Mouse (Mus musculus): Measurements from ENCODE around the gene Itprid2.

Itprid2 gene

DNA sequence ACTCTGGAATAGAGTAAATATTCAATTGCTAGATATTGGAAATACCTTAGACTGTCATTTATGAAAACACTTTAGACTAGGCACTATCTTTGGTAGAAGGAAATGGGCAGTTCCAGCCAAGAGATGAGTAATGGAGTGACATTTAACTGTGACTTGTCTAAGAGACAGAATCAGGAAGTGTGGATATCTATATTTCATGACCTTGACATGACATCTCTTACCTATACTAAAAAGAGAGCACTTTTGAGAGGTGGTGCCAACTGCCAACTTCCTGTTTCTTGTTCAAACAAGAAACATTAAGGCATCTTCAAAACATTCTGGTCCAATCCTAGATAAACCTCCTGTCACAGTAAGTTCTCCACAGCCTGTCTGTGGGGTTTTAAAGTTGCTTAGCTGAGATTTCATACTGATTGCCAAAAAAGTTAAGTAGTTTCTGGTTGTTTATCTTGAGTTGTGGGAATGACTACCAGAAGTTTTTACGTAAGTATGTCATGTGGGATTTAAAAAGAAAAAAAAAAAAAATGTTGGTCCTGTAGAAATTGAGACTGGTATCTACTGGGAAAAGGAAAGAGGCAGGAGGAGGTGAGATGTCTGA lies 42.6 kb downstream of the Itprid2 start:
- Histone ChIP-seq H3K36me3 (ENCODE audit: insufficient read depth, low read length) (no peaks in the 10 kb centered on the region), H3K4me1 (replicated peaks; ENCODE audit: low read depth, low read length) (no peaks in the 10 kb centered on the region), H3K27me3 (ENCODE audit: insufficient read depth, low read length) (no peaks in the 10 kb centered on the region), H3K9me3 (ENCODE audit: low read length) (no peaks in the 10 kb centered on the region), H3K4me3 (replicated peaks; ENCODE audit: low read length) (no peak overlapping the region)
- TF ChIP-seq POU5F1 (IDR thresholded peaks at IDR 0.05; ENCODE audit: borderline replicate concordance, low read length), result no peak
- TF ChIP-seq CTCF (conservative IDR thresholded peaks at IDR 0.05; ENCODE audit: low read length), result no peak
- no peak for TF ChIP-seq NANOG (IDR thresholded peaks at IDR 0.05; ENCODE audit: borderline replicate concordance, low read length)

DNA sequence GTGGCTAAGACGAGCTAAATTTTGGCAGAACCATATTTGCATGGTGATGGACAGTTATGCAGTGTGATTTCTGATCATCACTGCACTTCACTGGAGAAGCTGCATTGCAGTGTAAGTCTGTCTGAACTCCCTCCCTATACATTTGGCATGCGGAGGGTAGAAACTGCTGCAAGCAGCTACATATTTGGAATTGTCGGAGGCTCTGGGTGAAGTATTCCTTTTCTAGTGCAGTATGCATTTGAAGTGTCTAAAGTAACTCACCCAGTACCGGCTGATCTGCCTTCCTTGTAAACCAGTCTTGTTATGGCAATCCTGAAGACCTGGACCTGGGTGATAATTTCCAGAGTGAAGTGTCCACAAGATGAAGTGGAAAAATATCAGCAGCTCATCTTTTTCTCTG lies 46.5 kb downstream of the Itprid2 start:
- H3K36me3 ChIP-seq (ENCODE audit: insufficient read depth, low read length), result no peaks in the 10 kb centered on the region
- no peaks in the 10 kb centered on the region for H3K9me3 ChIP-seq (ENCODE audit: low read length)
- TF ChIP-seq CTCF (conservative IDR thresholded peaks at IDR 0.05; ENCODE audit: low read length) (no peak), POU5F1 (IDR thresholded peaks at IDR 0.05; ENCODE audit: borderline replicate concordance, low read length) (no peak), NANOG (IDR thresholded peaks at IDR 0.05; ENCODE audit: borderline replicate concordance, low read length) (no peak)
- H3K4me3 ChIP-seq (replicated peaks; ENCODE audit: low read length), result no peak overlapping the region
- no peaks in the 10 kb centered on the region for H3K27me3 ChIP-seq (ENCODE audit: insufficient read depth, low read length)
- no peaks in the 10 kb centered on the region for H3K4me1 ChIP-seq (replicated peaks; ENCODE audit: low read depth, low read length)

DNA sequence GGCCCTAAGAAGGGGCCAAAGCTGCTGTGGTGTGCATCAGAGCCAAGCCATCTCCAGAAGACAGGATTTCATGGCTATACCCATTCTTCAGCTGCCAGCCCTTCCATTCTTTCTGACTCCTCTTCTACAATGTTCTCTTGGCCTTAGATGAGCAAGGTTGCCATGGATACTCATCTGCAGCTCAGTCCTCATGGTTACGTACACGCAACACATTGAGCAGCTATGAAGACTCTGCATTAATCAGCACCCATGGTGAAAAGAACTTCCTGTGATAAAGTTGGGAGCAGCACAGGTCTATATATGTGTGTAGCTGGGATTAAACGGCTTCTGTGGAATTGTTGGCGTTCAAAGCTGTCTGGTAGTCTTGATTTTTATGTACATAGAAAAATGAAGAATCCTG lies 48.1 kb downstream of the Itprid2 start:
- H3K36me3 ChIP-seq (ENCODE audit: insufficient read depth, low read length), result no peaks in the 10 kb centered on the region
- H3K4me3 ChIP-seq (replicated peaks; ENCODE audit: low read length), result no peak overlapping the region
- no peaks in the 10 kb centered on the region for H3K9me3 ChIP-seq (ENCODE audit: low read length)
- TF ChIP-seq POU5F1 (IDR thresholded peaks at IDR 0.05; ENCODE audit: borderline replicate concordance, low read length) (no peak), CTCF (conservative IDR thresholded peaks at IDR 0.05; ENCODE audit: low read length) (no peak), NANOG (IDR thresholded peaks at IDR 0.05; ENCODE audit: borderline replicate concordance, low read length) (no peak)
- H3K4me1 ChIP-seq (replicated peaks; ENCODE audit: low read depth, low read length), result no peaks in the 10 kb centered on the region
- no peaks in the 10 kb centered on the region for H3K27me3 ChIP-seq (ENCODE audit: insufficient read depth, low read length)

DNA sequence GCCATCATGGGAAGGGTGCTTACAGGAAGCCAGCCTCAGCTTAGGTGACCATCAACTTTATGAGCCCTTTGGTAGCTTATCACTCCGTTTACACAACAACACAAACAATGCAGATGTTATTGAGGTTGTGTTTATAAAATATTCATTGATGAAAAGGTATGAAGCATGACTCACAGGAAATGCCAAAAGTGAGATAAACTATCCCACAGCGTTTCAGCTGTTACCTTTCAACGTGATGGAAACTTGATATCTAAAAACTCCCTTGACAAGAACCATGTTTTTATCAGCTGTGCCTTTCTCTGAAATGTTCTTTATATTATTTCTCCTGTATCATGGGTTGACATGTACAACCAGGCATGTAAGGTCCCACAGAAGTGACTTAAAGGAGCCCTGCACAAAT lies 55.7 kb downstream of the Itprid2 start:
- no peaks in the 10 kb centered on the region for H3K9me3 ChIP-seq (ENCODE audit: low read length)
- H3K27me3 ChIP-seq (ENCODE audit: insufficient read depth, low read length), result no peaks in the 10 kb centered on the region
- no peaks in the 10 kb centered on the region for H3K4me1 ChIP-seq (replicated peaks; ENCODE audit: low read depth, low read length)
- TF ChIP-seq NANOG (IDR thresholded peaks at IDR 0.05; ENCODE audit: borderline replicate concordance, low read length) (no peak), CTCF (conservative IDR thresholded peaks at IDR 0.05; ENCODE audit: low read length) (no peak), POU5F1 (IDR thresholded peaks at IDR 0.05; ENCODE audit: borderline replicate concordance, low read length) (no peak)
- H3K36me3 ChIP-seq (ENCODE audit: insufficient read depth, low read length), result no peaks in the 10 kb centered on the region
- H3K4me3 ChIP-seq (replicated peaks; ENCODE audit: low read length), result no peak overlapping the region

DNA sequence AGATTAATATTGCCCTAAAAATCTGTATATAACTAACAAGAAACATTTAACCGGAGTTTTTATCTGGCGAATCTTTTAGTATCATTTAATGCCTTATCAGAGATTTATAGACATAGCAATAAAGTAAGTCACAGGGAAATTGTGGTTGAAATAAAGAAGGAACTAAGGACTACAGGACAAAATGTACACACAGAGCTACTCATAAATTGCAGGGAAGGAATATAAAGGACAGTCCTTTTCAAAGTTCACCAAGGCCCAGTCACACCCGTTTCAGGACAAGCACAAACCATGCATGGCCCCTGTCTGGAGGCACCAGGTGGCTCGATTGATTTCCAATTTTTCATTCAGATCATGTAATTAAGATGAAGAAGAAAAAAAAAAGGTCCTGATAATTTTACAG lies 60.0 kb downstream of the Itprid2 start:
- no peaks in the 10 kb centered on the region for H3K9me3 ChIP-seq (ENCODE audit: low read length)
- no peaks in the 10 kb centered on the region for H3K27me3 ChIP-seq (ENCODE audit: insufficient read depth, low read length)
- no peak overlapping the region for H3K4me3 ChIP-seq (replicated peaks; ENCODE audit: low read length)
- TF ChIP-seq NANOG (IDR thresholded peaks at IDR 0.05; ENCODE audit: borderline replicate concordance, low read length), result no peak
- TF ChIP-seq CTCF (conservative IDR thresholded peaks at IDR 0.05; ENCODE audit: low read length), result no peak
- TF ChIP-seq POU5F1 (IDR thresholded peaks at IDR 0.05; ENCODE audit: borderline replicate concordance, low read length), result no peak
- no peaks in the 10 kb centered on the region for H3K4me1 ChIP-seq (replicated peaks; ENCODE audit: low read depth, low read length)
- no peaks in the 10 kb centered on the region for H3K36me3 ChIP-seq (ENCODE audit: insufficient read depth, low read length)

DNA sequence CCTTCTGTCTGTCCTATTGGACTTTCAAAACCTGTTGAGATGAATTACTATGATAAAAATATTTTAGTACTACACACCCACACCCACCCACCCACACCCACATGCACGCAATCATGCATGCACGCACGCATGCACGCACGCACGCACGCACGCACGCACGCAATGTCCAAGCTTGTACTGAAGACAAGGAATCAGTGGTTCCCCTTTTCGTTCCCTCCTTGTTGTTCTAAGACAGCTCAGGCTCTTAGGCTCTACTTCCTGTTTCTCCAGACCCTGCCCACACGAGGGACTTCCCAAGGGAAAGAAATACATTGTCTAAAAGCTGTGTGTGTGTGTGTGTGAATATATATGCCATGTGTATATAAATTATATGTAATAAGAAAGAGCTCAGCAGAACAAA lies 60.8 kb downstream of the Itprid2 start:
- no peaks in the 10 kb centered on the region for H3K36me3 ChIP-seq (ENCODE audit: insufficient read depth, low read length)
- H3K9me3 ChIP-seq (ENCODE audit: low read length), result no peaks in the 10 kb centered on the region
- H3K4me3 ChIP-seq (replicated peaks; ENCODE audit: low read length), result no peak overlapping the region
- no peaks in the 10 kb centered on the region for H3K27me3 ChIP-seq (ENCODE audit: insufficient read depth, low read length)
- no peaks in the 10 kb centered on the region for H3K4me1 ChIP-seq (replicated peaks; ENCODE audit: low read depth, low read length)
- no peak for TF ChIP-seq POU5F1 (IDR thresholded peaks at IDR 0.05; ENCODE audit: borderline replicate concordance, low read length)
- no peak for TF ChIP-seq NANOG (IDR thresholded peaks at IDR 0.05; ENCODE audit: borderline replicate concordance, low read length)
- TF ChIP-seq CTCF (conservative IDR thresholded peaks at IDR 0.05; ENCODE audit: low read length), result no peak

DNA sequence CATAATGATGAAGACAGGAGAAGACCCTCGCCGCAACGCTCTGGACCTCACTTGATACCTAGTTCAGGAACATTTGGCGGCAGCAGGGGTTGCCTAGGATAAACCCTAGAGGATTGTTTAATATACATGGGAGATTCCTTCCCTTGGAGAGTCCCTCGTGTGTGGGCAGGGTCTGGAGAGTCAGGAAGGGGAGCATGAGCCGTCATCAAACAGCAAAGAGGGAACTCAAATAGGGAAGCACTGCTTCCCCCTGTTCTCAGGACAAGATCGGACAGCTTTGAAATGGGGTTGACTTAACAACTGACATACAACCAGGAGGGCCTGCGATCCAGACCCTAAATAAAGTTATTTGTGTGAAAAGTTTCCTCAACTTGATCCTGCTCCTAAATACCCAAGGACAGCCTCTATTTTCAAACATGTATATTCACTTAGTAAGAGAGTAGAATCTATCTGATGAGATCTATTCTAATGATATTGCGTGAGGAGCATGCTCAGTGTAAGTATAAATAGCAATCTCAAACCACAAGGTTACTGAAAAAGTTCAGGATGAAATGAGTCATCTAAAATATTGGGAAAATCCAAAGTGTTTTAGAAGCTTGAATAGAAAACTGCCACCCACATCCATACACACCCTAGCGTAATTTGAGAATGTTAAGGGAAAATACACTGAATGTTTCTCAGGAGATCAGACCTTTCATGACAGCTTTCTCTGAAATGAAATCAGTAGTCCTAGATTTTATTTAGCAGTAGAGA lies 61.5 kb downstream of the Itprid2 start:
- TF ChIP-seq POU5F1 (IDR thresholded peaks at IDR 0.05; ENCODE audit: borderline replicate concordance, low read length) (no peak), CTCF (conservative IDR thresholded peaks at IDR 0.05; ENCODE audit: low read length) (no peak)
- Histone ChIP-seq H3K9me3 (ENCODE audit: low read length) (no peaks in the 10 kb centered on the region), H3K36me3 (ENCODE audit: insufficient read depth, low read length) (no peaks in the 10 kb centered on the region), H3K4me3 (replicated peaks; ENCODE audit: low read length) (no peak overlapping the region), H3K27me3 (ENCODE audit: insufficient read depth, low read length) (no peaks in the 10 kb centered on the region), H3K4me1 (replicated peaks; ENCODE audit: low read depth, low read length) (no peaks in the 10 kb centered on the region)

DNA sequence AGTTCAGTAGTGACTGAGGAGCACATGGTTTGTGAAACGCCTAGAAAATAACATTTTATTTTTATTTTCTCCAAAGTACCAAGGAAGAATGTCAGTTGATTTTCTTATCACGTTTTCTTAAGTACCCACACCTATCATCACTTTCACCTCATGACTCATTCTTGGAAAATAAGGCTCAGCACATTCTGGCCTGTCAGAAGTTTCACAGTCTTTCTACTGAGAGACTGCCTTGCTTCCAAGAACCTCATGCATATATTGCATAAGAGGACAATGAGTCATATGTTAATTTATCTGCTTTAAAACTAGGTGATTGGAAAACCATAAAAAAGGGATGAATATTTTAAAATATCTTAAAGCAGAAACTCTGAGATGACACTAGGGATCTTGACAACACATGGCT lies 63.0 kb downstream of the Itprid2 start:
- Histone ChIP-seq H3K4me1 (replicated peaks; ENCODE audit: low read depth, low read length) (no peaks in the 10 kb centered on the region), H3K9me3 (ENCODE audit: low read length) (no peaks in the 10 kb centered on the region), H3K27me3 (ENCODE audit: insufficient read depth, low read length) (no peaks in the 10 kb centered on the region), H3K36me3 (ENCODE audit: insufficient read depth, low read length) (no peaks in the 10 kb centered on the region), H3K4me3 (replicated peaks; ENCODE audit: low read length) (no peak overlapping the region)
- no peak for TF ChIP-seq NANOG (IDR thresholded peaks at IDR 0.05; ENCODE audit: borderline replicate concordance, low read length)
- TF ChIP-seq POU5F1 (IDR thresholded peaks at IDR 0.05; ENCODE audit: borderline replicate concordance, low read length), result no peak
- no peak for TF ChIP-seq CTCF (conservative IDR thresholded peaks at IDR 0.05; ENCODE audit: low read length)

DNA sequence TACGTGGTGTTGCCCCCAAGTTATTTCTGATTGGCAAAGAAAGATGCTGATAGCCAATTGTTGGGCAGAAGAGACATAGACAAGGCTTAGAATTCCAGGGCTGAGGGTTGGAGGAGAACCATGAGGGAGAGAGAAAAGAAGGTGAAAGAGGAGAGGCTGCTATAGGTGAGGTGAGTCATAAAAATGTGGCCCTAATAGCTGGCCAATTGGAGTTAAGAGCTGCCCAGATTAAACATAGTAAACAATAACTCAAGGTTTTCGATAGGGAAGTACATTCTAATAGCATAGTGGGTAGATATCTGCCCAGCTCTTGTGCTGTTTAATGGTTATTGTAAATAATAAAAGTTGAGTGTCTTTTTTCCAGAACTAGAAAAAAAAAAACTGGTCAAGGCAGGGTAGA lies 69.6 kb downstream of the Itprid2 start:
- no peaks in the 10 kb centered on the region for H3K9me3 ChIP-seq (ENCODE audit: low read length)
- H3K4me1 ChIP-seq (replicated peaks; ENCODE audit: low read depth, low read length), result no peaks in the 10 kb centered on the region
- H3K4me3 ChIP-seq (replicated peaks; ENCODE audit: low read length), result no peak overlapping the region
- H3K36me3 ChIP-seq (ENCODE audit: insufficient read depth, low read length), result no peaks in the 10 kb centered on the region
- no peak for TF ChIP-seq NANOG (IDR thresholded peaks at IDR 0.05; ENCODE audit: borderline replicate concordance, low read length)
- TF ChIP-seq CTCF (conservative IDR thresholded peaks at IDR 0.05; ENCODE audit: low read length), result no peak
- H3K27me3 ChIP-seq (ENCODE audit: insufficient read depth, low read length), result no peaks in the 10 kb centered on the region
